Mouse (Mus musculus) heart, postnatal 0 days (tissue): ENCODE data around the gene Tbck.

Experiments used
- CTCF ChIP-seq: IDR thresholded peaks from 2 replicates; pipeline ENCODE4 v1.5.1; 2016; ENCODE audit warnings: antibody characterized with exemption, control low read depth, low read depth
- EP300 ChIP-seq: IDR thresholded peaks from 2 replicates; pipeline ENCODE4 v1.6.1; 2016; ENCODE audit warnings: antibody characterized with exemption, low read depth

DNA sequence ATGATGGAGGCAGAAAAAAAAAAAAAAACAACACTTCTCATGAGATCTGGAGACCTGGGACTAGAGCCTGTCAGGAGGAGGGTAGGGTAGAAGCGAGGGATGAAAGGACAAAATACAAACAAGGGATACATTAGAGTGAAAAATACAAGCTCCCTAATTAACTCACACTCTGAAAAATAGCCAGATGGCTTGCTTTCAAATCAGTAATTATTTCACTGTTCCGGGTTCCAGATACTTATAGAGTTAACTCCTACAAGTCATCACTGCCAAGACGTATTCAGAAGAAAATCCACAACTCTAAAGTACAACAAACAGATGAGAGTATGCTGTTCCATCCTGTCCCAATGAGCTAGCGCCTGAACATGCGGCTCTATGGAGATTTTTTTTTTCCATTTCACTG lies 33.8 kb upstream of the Tbck start:
- no peak for TF ChIP-seq EP300
- no peak for TF ChIP-seq CTCF
